Mouse (Mus musculus): ENCODE data around the gene Per1. TPM values are rescaled to one million over a fixed set of nuclear protein-coding genes. Genes with fewer than 3 reads are reported as not detected.

Gene Per1
- 9.6 and 10.1 TPM in 2 replicates for polyA plus RNA-seq (2014; fragmentation: Nextera tagmentation; extraction: Ambion mirVana)

DNA sequence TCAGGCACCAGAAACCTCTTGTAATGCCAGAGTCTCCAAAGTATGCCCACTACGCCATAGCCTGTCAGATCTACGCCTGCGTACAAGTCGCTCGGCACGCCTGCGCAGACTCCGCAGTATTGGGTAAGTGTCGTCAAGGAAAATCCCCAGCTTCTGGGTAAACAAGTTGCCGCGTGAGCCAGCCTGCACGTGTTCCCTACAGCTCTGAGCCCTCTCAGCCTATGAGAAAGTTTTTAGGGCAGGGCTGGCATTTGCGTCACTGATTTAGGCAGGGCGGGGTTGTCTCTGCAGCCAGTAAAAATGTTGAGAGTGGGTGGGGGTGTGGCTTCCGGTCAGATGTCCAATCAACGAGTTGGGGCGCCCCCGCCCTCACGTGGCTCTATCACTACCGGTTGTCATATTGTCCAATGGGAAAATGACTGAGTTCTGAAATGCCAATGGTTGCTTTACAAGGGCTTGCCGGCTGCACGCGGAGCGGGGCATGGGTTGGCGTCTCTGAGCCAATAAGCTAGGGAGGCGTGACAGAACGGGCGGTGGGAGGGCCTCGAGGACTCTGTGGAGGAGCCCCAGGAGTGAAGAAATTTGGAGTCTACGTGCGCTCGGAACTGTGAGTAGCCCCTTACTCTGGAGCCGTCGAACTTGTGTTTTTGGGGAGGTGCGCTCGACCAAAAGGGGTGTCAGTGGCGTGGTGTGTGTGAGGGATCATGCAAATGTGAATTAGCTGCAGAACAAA lies at the start of gene Per1:
TSS of gene Per1 (plus strand) at position 521 of the 733 bp plus-strand sequence.
- WGBS, result under 1% methylated on average over 37 of the region's 37 CpGs
- H3K4me3 ChIP-seq (replicated peaks; ENCODE audit: low read length), result peak within 1 kb of the TSS; percentile 35
- H3K9ac ChIP-seq, result peak within 1 kb of the TSS; percentile 26
- ATAC-seq (ENCODE audit: low FRiP score), result peak; percentile 96
- peak within 1 kb of the TSS; percentile 74 for H3K4me2 ChIP-seq (replicated peaks)
- DNase-seq (ENCODE audit: low spot score), result peak; percentile 98
- no peaks in the 10 kb centered on the region for H3K9me3 ChIP-seq (ENCODE audit: control insufficient read depth, low read length)
- peaks cover 24% of the 10 kb centered on the region for H3K36me3 ChIP-seq (replicated peaks; ENCODE audit: control insufficient read depth, insufficient read depth)
- peak within 1 kb of the TSS; percentile 67 for H3K27ac ChIP-seq
- H3K27me3 ChIP-seq (ENCODE audit: control insufficient read depth, insufficient read depth, low read length), result no peaks in the 10 kb centered on the region
- H3K4me1 ChIP-seq (replicated peaks; ENCODE audit: control insufficient read depth, insufficient read depth, low read length), result peaks cover 48% of the 10 kb centered on the region

DNA sequence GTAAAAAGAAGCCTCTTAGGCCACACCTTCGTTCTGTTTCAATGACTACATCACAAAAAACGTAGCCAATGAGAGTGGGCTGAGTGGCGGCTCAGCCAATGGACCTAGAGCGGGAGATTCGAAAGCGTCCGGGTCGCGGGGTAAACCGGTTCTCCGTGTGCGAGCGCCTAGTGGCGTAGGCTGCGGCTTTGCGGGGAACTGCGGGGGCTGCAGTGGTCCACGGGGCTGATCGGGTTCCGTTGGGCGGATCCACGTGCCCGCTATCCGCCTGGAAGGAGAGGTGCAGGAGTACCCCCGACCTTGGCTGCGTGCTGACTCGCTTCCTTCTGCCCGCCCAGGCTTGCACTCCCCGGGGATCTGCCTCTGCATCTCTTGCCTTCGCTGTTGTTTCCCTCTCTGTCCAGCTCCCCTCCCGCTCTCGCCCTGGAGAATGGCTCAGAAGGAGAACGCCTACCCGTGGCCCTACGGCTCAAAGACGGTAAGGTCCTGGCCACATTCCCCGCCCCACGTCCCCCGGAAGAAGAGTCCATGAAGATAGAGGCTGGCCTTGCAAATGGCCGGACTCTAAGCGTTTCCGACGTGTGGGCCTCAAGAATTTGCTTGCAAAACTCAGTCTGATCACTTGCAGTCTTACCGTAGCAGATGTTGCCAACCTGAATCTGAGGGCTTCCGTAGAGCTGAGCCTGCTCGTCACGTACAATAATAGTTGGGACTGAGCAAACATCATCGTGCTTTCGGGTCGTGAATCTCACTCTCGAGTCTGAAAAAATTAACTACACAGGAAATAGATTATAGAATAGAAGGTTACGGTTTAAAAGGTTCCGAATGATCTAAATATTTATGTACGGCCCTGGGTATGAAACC lies 49.3 kb upstream of the Per1 start, which contains the start of gene Aurkb:
TSS of gene Aurkb (plus strand) at position 117 of the 864 bp plus-strand sequence.
- peak within 1 kb of the TSS; percentile 49 for H3K9ac ChIP-seq
- H3K4me1 ChIP-seq (replicated peaks; ENCODE audit: control insufficient read depth, insufficient read depth, low read length), result peaks cover 6% of the 10 kb centered on the region; the same call in 1 of the 2 replicates
- no peak within 1 kb of the TSS for H3K27ac ChIP-seq
- H3K36me3 ChIP-seq (replicated peaks; ENCODE audit: control insufficient read depth, insufficient read depth), result no peaks in the 10 kb centered on the region
- ATAC-seq (ENCODE audit: low FRiP score) (peak; percentile 44; the same call in 1 of the 2 replicates), DNase-seq (ENCODE audit: low spot score) (peak; percentile 94)
- peak within 1 kb of the TSS; percentile 57 for H3K4me3 ChIP-seq (replicated peaks; ENCODE audit: low read length)
- H3K9me3 ChIP-seq (ENCODE audit: control insufficient read depth, low read length), result no peaks in the 10 kb centered on the region
- 1% methylated on average over 53 of the region's 54 CpGs for WGBS
- peak within 1 kb of the TSS; percentile 100 for H3K4me2 ChIP-seq (replicated peaks)
- H3K27me3 ChIP-seq (ENCODE audit: control insufficient read depth, insufficient read depth, low read length), result no peaks in the 10 kb centered on the region

DNA sequence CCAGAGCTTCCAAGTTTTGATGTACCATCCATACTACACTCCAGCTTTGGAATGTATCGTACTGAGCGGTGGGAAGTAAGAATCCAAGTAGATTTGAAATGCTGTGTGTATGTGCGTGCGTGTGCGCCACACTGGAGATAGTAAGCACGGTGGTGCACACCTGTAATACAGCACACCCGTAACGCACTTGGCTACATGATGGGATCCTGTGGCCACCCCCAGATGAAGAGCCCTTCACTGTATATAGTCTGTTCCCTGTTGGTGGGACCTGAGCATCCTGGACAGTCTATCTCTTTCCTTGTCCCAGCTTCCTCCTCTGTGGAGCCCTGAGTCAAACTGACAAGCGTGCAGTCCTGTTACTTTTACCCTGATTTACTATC lies 48.6 kb upstream of the Per1 start:
- Histone ChIP-seq H3K9ac (no peak overlapping the region; the same call in 1 of the 2 replicates), H3K36me3 (replicated peaks; ENCODE audit: control insufficient read depth, insufficient read depth) (no peaks in the 10 kb centered on the region), H3K4me2 (replicated peaks) (peak overlapping the region; percentile 100), H3K4me3 (replicated peaks; ENCODE audit: low read length) (peak overlapping the region; percentile 57), H3K27me3 (ENCODE audit: control insufficient read depth, insufficient read depth, low read length) (no peaks in the 10 kb centered on the region), H3K27ac (no peak overlapping the region), H3K9me3 (ENCODE audit: control insufficient read depth, low read length) (no peaks in the 10 kb centered on the region), H3K4me1 (replicated peaks; ENCODE audit: control insufficient read depth, insufficient read depth, low read length) (peaks cover 6% of the 10 kb centered on the region; the same call in 1 of the 2 replicates)
- ATAC-seq (ENCODE audit: low FRiP score), result no peak
- DNase-seq (ENCODE audit: low spot score), result no peak
- 17% methylated on average over 9 of the region's 9 CpGs for WGBS

DNA sequence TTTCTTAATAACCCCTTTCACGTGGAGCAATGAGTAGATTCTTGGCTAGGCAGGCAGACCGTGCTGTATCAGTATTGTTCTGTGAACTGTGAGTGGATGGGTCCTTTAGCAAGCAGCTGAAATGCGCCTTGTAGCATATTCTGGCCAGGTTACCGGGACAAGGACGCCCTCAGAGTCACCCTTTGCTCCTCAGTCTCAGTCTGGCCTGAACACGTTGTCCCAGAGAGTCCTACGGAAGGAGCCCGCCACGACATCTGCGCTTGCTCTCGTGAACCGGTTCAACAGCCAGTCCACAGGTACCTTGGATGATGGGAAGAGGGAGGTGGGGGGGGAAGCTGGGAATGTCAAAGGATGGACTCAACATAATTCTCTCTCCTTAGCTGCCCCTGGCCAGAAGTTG lies 47.4 kb upstream of the Per1 start:
- Histone ChIP-seq H3K4me2 (replicated peaks) (0 out of 2 replicates have a peak overlapping the region, but pooled peaks have one; percentile 100), H3K9me3 (ENCODE audit: control insufficient read depth, low read length) (no peaks in the 10 kb centered on the region), H3K4me3 (replicated peaks; ENCODE audit: low read length) (no peak overlapping the region), H3K36me3 (replicated peaks; ENCODE audit: control insufficient read depth, insufficient read depth) (no peaks in the 10 kb centered on the region), H3K27me3 (ENCODE audit: control insufficient read depth, insufficient read depth, low read length) (no peaks in the 10 kb centered on the region), H3K27ac (no peak overlapping the region), H3K9ac (no peak overlapping the region), H3K4me1 (replicated peaks; ENCODE audit: control insufficient read depth, insufficient read depth, low read length) (peaks cover 6% of the 10 kb centered on the region; the same call in 1 of the 2 replicates)
- WGBS, result 91% methylated on average over 12 of the region's 12 CpGs
- DNase-seq (ENCODE audit: low spot score), result no peak
- ATAC-seq (ENCODE audit: low FRiP score), result no peak

DNA sequence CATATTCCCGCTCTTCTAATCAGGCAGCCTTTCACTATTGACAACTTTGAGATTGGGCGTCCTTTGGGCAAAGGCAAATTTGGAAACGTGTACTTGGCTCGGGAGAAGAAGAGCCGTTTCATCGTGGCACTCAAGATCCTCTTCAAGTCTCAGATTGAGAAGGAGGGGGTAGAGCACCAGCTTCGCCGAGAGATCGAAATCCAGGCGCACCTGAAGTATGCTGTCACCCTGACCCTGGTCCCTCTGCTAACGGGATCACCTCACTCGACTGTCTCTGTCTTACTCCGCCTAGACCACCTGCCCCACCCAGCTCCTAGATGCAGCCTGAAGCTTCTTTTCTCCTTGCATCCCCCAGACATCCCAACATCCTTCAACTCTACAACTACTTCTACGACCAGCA lies 46.9 kb upstream of the Per1 start:
- Histone ChIP-seq H3K27me3 (ENCODE audit: control insufficient read depth, insufficient read depth, low read length) (no peaks in the 10 kb centered on the region), H3K27ac (no peak overlapping the region), H3K9ac (no peak overlapping the region), H3K4me1 (replicated peaks; ENCODE audit: control insufficient read depth, insufficient read depth, low read length) (peaks cover 6% of the 10 kb centered on the region; the same call in 1 of the 2 replicates), H3K9me3 (ENCODE audit: control insufficient read depth, low read length) (no peaks in the 10 kb centered on the region), H3K4me3 (replicated peaks; ENCODE audit: low read length) (no peak overlapping the region), H3K4me2 (replicated peaks) (no peak overlapping the region), H3K36me3 (replicated peaks; ENCODE audit: control insufficient read depth, insufficient read depth) (no peaks in the 10 kb centered on the region)
- ATAC-seq (ENCODE audit: low FRiP score) (no peak), DNase-seq (ENCODE audit: low spot score) (no peak)
- WGBS, result 94% methylated on average over 14 of the region's 14 CpGs

DNA sequence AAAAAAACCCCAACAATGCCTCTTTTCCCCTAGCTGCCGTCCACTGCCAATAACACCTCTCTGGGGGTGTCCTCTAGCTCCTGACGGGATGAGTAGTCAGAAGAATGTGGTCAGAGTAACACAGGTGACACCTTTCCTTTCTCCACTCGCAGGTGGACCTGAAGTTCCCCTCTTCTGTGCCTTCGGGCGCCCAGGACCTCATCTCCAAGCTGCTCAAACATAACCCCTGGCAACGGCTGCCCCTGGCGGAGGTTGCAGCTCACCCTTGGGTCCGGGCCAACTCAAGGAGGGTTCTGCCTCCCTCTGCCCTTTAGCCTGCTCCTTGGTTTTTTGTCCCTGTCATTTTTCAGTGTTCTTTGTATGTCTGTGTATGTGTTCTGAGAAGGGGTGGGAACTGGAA lies 44.3 kb upstream of the Per1 start:
- Histone ChIP-seq H3K9me3 (ENCODE audit: control insufficient read depth, low read length) (no peaks in the 10 kb centered on the region), H3K9ac (no peak overlapping the region), H3K4me2 (replicated peaks) (no peak overlapping the region), H3K36me3 (replicated peaks; ENCODE audit: control insufficient read depth, insufficient read depth) (no peaks in the 10 kb centered on the region), H3K27me3 (ENCODE audit: control insufficient read depth, insufficient read depth, low read length) (no peaks in the 10 kb centered on the region), H3K4me1 (replicated peaks; ENCODE audit: control insufficient read depth, insufficient read depth, low read length) (peaks cover 4% of the 10 kb centered on the region; the same call in 1 of the 2 replicates), H3K27ac (no peak overlapping the region), H3K4me3 (replicated peaks; ENCODE audit: low read length) (no peak overlapping the region)
- whole genome bisulfite sequencing, result 83% methylated on average over 8 of the region's 8 CpGs
- ATAC-seq (ENCODE audit: low FRiP score) (no peak), DNase-seq (ENCODE audit: low spot score) (no peak)

DNA sequence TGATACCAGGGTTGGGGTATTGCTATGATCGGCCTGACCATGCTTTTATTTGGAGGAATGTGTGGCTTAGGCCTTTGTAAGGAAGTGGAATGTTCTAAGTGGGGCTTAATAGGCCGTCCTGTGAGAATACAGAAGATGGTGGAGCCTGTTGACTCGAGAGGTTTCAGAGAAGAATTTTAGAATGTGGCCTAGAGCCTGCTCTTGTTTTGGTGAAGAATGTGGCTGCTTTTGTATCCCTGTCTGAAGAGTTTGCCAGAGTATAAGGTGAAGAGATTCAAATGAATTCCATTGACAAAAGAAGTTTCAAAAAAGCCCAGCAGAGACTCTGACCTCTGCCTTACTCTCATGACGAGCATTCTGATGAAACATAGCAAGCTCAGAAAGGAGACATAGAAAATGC lies 43.2 kb upstream of the Per1 start:
- no peak for ATAC-seq (ENCODE audit: low FRiP score)
- no peak for DNase-seq (ENCODE audit: low spot score)
- Histone ChIP-seq H3K4me2 (replicated peaks) (no peak overlapping the region), H3K27me3 (ENCODE audit: control insufficient read depth, insufficient read depth, low read length) (no peaks in the 10 kb centered on the region), H3K9ac (no peak overlapping the region), H3K4me3 (replicated peaks; ENCODE audit: low read length) (no peak overlapping the region), H3K36me3 (replicated peaks; ENCODE audit: control insufficient read depth, insufficient read depth) (no peaks in the 10 kb centered on the region), H3K27ac (no peak overlapping the region), H3K9me3 (ENCODE audit: control insufficient read depth, low read length) (no peaks in the 10 kb centered on the region), H3K4me1 (replicated peaks; ENCODE audit: control insufficient read depth, insufficient read depth, low read length) (no peaks in the 10 kb centered on the region)
- 58% methylated on average over 4 of the region's 4 CpGs for WGBS

DNA sequence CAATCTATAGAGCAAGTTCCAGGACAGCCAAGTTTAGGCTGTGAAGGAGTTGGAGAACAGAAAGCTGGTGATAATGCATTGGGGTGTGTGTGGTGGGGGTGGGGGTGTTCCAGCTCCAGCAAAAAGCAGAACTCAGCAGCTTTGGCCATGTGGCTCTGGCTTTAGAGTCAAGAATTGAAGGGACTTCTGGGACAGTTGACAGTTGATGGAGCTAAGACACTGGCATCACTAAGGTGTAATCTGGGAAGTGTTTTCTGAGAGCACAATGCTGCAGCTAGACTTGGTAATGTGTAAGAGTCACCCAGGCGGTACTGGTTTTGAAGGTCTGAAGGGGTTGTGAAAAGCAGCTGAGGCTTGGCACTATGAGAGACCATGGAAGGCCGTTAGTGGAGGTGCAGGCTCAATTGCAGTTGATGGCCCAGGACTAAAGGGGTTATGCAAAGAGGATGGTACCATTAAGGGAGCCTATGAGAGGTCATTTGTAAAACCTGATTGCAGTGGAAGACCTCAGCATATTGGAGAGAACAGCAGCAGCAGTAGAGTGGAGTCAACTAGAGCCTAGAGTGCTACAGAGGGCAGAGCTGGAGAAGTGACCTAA lies 42.1 kb upstream of the Per1 start:
- 97% methylated on average over 2 of the region's 2 CpGs for WGBS

DNA sequence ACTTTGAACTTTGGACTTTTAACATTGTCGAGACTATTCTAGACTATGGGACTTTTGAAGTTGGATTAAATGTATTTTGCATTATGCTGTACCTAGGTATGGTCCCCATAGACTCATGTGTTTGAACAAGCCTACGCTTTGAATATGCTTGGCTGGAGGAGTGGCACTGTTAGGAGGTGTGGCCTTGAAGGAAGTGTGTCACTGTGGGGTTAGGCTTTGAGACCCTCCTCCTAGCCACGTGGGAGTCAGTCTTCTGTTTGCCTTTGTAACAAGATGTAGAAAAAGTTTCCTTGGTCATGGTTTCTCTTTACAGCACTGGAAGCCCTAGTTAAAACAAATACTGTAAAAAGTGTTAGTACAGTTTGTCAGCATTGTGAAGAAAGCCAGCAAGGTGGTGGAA lies 41.2 kb upstream of the Per1 start:
- Histone ChIP-seq H3K9ac (no peak overlapping the region), H3K4me3 (replicated peaks; ENCODE audit: low read length) (no peak overlapping the region), H3K4me2 (replicated peaks) (no peak overlapping the region), H3K27me3 (ENCODE audit: control insufficient read depth, insufficient read depth, low read length) (no peaks in the 10 kb centered on the region), H3K4me1 (replicated peaks; ENCODE audit: control insufficient read depth, insufficient read depth, low read length) (peaks cover 10% of the 10 kb centered on the region; the same call in 1 of the 2 replicates), H3K27ac (no peak overlapping the region), H3K36me3 (replicated peaks; ENCODE audit: control insufficient read depth, insufficient read depth) (no peaks in the 10 kb centered on the region), H3K9me3 (ENCODE audit: control insufficient read depth, low read length) (no peaks in the 10 kb centered on the region)
- 82% methylated on average over 3 of the region's 3 CpGs for WGBS
- no peak for DNase-seq (ENCODE audit: low spot score)
- ATAC-seq (ENCODE audit: low FRiP score), result no peak

More for the DNA sequence above, 42.1 kb upstream of the Per1 start:
- no peak overlapping the region for H3K27ac ChIP-seq
- H3K9ac ChIP-seq, result no peak overlapping the region
- DNase-seq (ENCODE audit: low spot score) (no peak), ATAC-seq (ENCODE audit: low FRiP score) (no peak)
- H3K4me2 ChIP-seq (replicated peaks), result no peak overlapping the region
- no peaks in the 10 kb centered on the region for H3K36me3 ChIP-seq (replicated peaks; ENCODE audit: control insufficient read depth, insufficient read depth)
- no peaks in the 10 kb centered on the region for H3K9me3 ChIP-seq (ENCODE audit: control insufficient read depth, low read length)
- H3K27me3 ChIP-seq (ENCODE audit: control insufficient read depth, insufficient read depth, low read length), result no peaks in the 10 kb centered on the region
- H3K4me3 ChIP-seq (replicated peaks; ENCODE audit: low read length), result no peak overlapping the region
- peaks cover 2% of the 10 kb centered on the region; the same call in 1 of the 2 replicates for H3K4me1 ChIP-seq (replicated peaks; ENCODE audit: control insufficient read depth, insufficient read depth, low read length)

Data from hindbrain, embryonic 14.5 days (tissue).